Mouse (Mus musculus): ENCODE data around the gene Sbk2.
A peak's percentile ranks its signal among the peaks of the same experiment; 100 is the strongest.
"Not testable (repeated sequence)": the region's sequence is repeated elsewhere in the genome, so short reads cannot be mapped to it uniquely, and the experiment has no call there.

The Sbk2 gene

GRCm38 (mm10) chr7:4964272-4964671, at the start of gene Sbk2:
Gene Sbk2 (minus strand): TSS chr7:4964406.
- peak; percentile 43 for DNase-seq

- no peak for DNase-seq
These were observed 48.7 kb upstream of the Sbk2 start for GRCm38 (mm10) chr7:5012681-5013513.

- DNase-seq: no peak
These were observed 44.0 kb upstream of the Sbk2 start for GRCm38 (mm10) chr7:5008229-5008628.

DNA sequence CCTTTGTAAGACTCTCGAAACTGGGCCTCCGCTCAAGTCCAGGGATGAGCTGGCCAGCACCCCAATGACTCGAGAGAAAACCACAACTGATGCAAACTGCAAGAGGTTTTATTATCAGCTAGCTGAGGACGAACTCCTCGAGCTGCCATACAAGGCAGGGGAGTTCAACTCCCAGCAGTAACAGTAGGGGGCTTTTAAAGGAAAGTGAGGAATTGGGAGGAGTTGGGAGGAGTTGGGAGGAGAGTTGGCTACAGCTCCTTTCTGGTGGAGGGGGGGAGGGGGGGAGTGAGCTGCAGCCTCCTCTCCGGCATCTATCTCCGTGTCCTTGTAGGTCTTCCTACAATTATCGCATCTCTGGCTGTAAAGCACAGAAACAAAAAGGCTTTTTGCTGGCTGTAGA, 38.7 kb upstream of the Sbk2 start:
- not testable (repeated sequence) for DNase-seq

DNA sequence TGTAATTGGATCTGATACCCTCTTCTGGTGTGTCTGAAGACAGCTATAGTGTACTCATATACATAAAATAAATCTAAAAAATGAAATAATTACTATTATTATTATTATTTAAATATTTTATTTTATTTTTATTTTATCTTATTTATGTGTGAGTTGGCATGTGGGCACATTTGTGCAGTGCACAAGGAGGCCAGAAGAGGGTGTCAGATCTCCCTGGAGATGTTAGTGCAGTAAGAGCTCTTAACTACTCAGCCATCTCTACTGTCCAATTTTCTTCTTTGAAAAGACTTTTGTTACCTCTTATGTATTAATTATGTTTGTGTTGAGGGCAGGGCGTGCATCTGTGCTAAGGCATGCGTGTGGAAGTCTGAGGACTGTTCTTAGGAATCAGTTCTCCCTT, 35.7 kb upstream of the Sbk2 start:
- no peak for DNase-seq

DNA sequence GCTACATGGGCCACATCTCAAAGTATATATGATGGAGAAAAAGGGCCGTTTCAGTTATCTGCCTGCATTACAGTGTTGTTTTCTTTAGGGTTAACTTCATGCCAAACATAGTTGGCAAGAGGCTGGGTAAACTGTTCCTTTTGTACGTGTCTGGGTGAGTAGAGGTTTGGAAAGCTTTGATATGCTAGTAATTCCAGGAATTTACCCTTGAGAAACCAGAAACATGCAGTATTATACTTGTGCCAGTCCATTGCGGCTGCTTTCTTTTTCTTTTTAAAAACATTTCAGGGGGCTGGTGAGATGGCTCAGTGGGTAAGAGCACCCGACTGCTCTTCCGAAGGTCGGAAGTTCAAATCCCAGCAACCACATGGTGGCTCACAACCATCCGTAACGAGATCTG, 32.7 kb upstream of the Sbk2 start:
- no peak for DNase-seq

DNA sequence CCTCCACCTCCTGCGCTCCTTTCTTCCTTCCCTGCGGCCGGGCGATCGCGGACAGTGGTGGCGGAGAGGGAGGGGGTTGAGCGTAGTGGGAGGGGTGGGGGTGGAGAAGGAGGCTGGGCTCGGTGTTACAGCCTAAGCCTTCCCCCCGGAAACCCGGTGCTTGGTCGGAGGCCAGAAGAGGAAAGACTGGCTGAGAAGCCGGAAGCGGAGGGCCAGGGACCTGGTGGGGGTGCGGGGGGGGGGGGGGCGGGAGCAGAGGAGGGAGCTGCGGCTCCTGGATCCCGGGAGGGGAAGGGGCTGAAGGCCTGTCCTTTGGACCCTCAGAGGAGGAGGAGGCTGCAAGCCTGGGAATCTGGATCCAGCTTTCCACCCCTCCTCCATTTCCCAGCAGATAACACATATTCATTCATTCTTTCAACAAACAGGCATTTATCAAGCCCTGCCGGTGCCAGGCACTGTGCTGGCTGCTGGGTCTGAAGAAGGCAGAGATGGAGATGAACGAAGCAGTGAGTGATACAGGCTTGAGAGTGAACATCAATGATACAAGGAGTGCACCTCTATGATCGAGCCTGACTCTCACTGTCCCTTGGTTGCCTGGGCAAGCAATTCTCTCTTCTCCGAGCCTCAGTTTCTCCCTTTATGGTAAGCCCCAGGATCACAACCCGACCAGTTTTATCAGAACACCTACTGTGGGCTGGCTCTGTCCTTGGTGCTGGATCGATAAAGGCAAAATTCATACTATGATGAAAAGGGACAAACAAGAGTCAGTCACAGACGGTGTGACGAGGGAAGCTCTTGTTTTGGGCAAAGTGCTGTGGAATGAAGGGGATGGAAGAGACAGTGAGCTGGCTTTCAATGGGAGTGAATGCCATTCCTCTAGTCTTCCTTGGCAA, 32.0 kb upstream of the Sbk2 start, which contains the start of gene Zfp579:
Gene Zfp579, minus strand, starts transcription at position 156 of the 893 bp plus-strand sequence.
- DNase-seq: peak; percentile 95

- no peak for DNase-seq
These were observed 31.2 kb upstream of the Sbk2 start for GRCm38 (mm10) chr7:4995268-4996002.

DNA sequence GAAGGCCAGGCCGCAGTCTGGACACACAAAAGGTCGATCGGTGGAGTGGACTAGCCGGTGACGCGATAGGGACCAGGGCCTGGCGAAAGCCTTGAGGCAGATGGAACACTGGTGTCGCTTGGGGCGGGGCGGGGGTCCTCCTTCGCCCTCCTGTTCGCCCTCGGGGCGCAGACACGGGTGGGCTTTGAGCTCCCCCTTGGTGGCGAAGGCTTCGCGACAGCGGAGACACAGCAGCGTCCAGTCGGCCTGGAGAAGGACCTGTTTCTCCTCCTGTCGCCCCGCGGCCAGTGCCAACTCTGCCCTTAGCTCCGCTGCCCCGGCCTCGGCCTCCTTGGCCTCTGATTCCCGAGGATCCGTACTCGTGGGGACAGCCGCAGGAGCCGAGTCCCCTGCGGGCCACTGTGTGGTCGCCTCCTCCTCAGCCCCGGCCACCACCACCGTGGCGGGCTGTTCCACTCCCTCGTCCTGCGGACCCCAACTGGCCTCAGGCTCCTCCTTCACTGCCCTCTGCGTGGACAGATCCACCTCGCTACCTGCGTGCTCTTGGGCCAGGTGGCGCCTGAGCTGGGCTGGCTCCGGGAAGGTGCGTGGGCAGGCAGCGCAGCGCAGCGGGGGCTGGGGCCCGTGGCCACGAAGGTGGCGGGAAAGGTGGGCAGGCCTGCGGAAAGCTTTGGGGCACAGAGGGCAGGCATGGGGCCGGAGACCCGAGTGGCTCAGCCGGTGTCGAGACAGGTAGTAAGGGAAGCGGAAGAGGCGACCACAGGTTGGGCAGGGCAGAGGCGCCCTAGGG, 30.0 kb upstream of the Sbk2 start:
- DNase-seq: no peak

GRCm38 (mm10) chr7:4993347-4993998, 29.3 kb upstream of the Sbk2 start:
- DNase-seq: no peak

- DNase-seq: no peak
These were observed 24.0 kb upstream of the Sbk2 start for GRCm38 (mm10) chr7:4988250-4988649.

DNA sequence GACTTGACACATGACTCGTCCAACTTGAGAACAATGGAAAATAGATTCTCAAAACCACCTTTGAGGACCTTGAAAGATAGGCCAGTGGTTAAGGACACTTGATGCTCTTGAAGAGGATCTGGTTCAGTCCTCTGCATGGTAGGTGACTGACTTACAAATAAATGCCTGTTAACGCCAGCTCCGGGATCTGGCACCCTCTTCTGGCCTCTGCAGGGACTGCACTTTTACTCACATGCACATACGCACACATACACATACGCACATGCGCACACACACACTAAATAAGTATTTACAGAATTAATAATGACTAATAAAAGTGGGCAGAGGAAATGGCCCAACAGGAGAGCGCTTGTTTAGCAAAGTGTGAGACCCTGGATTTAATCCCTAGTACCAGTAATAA, 12.6 kb upstream of the Sbk2 start:
- DNase-seq: no peak

DNA sequence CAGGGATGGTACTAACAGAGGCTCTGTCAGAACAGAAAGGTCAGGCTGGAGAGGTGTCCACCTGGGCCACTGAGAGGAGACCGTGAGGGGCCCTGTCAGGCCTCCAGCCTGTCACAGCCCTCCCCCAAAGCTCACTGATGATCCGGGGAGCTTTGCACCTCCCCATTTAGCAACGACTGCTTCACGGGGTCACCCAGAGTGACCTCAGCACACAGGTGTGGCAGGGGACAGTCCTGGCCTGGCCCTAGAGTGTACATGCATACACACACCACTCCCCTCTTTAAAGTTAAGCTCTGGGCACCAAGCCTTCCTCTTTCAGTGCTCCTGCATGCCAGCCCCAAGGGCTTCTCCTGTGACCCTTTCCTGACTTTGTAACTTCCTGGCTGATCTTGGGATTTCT, 11.2 kb upstream of the Sbk2 start:
- DNase-seq: no peak

GRCm38 (mm10) chr7:4972321-4973047, 8.3 kb upstream of the Sbk2 start:
- no peak for DNase-seq

DNA sequence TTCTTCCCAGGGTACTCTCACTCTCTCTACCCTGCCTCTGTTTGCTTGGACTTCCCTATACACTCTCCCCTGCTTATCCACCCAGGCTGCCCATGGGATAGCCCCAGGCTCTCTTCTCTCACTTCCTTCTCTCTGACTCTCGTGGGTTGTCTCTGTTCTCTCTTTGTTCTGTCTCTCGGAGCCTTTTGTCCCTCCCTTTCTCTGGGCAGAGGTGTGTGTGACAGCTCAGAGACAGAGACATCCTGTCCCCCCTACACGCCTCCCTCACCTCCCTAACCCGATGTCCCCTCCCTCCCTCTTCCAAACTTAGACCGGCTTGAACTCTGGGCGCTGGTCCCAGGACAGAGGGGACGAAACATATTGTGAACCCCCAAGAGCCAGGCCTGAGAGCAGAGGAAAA, 7.5 kb upstream of the Sbk2 start:
- DNase-seq: no peak

- no peak for DNase-seq
These were observed 6.9 kb upstream of the Sbk2 start, which contains the start of gene Sbk3 for GRCm38 (mm10) chr7:4971068-4971467. Gene Sbk3 (minus strand): TSS chr7:4971168.

DNA sequence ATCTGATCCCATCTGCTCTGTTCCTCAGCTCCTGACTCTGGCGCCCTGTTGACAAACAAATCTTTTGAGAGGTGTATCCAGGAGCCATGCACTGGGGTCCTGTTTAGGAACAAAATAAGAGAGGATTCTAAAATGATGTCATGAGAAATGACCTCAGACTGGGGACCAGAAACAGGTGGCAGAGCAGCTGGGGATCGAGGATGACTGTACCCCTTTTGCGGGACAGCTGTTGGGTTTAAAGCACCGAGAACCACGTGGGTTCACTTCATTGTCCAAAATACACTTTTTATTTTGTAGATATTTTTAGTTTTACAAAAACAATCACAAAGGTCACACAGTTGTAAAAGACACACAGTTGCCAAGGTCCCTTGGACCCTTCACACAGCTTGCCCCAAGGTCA, 782 bp upstream of the Sbk2 start:
- DNase-seq: no peak

GRCm38 (mm10) chr7:4963527-4963926, 679 bp downstream of the Sbk2 start:
- no peak for DNase-seq

GRCm38 (mm10) chr7:4957361-4957760, 6.8 kb downstream of the Sbk2 start:
- no peak for DNase-seq

GRCm38 (mm10) chr7:4953815-4954445, 10.3 kb downstream of the Sbk2 start:
- DNase-seq: no peak

Measured in cerebellum, adult 9-10 months (tissue).